Mouse (Mus musculus) embryonic fibroblast, embryonic 13.5 days (primary cell): Measurements from ENCODE around the gene Gpx1.

Experiments used
- CTCF ChIP-seq: IDR thresholded peaks from 2 replicates; pipeline ENCODE4 v1.5.1; 2011; ENCODE audit warnings: mild to moderate bottlenecking, control low read depth, low read length, moderate library complexity, borderline replicate concordance; ENCODE audit not compliant: insufficient read depth
- POLR2A ChIP-seq: IDR thresholded peaks from 2 replicates; pipeline ENCODE4 v1.6.1; 2011; ENCODE audit warnings: low read depth, mild to moderate bottlenecking, control low read depth, low read length, moderate library complexity

GRCm38 (mm10) chr9:108343835-108344234 lies 5.1 kb downstream of the Gpx1 start:
- TF ChIP-seq CTCF: no peak
- no peak for TF ChIP-seq POLR2A
